Mouse (Mus musculus) splenic B cell, adult 2 months (primary cell): ENCODE results near the gene Timm17b.
"Not testable (repeated sequence)": the region's sequence is repeated elsewhere in the genome, so short reads cannot be mapped to it uniquely, and the experiment has no call there.

Source experiments
- DNase-seq: peaks from one replicate; pipeline ENCODE4 v3.0.0-alpha.2; 2011; ENCODE audit warnings: low read depth, low spot score
- H3K27me3 ChIP-seq: 2 replicates; pipeline ENCODE4 v1.6.1; 2012; ENCODE audit warnings: mild to moderate bottlenecking, low read length, moderate library complexity, mixed read lengths; ENCODE audit not compliant: control insufficient read depth, poor library complexity, insufficient read depth, severe bottlenecking
- H3K36me3 ChIP-seq: 2 replicates; pipeline ENCODE4 v1.6.1; 2012; ENCODE audit warnings: mild to moderate bottlenecking, low read length, moderate library complexity, mixed read lengths; ENCODE audit not compliant: control insufficient read depth, poor library complexity, insufficient read depth, severe bottlenecking

Timm17b gene

DNA sequence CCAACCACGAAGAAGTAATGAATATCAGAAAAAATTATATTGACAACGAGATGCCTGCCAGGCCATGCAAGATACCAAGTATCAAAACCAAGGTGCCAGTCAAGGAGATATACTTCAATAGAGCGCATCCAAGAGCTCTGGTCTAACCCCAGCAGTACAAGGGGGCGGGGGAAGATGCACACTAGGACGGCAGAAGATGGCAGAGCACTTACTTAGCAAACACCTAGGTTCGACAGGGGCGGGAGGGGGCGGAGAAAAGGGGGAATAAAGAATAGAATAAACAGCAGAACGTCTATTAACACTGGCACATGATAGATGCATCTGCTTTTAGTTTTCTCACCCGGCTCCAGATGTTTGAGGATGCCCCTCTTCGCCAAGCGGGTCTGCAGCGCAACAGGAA lies 946 bp upstream of the Timm17b start:
- peak; percentile 75 for DNase-seq
- Histone ChIP-seq H3K27me3 (no peaks in the 10 kb centered on the region), H3K36me3 (peaks cover 9% of the 10 kb centered on the region; the same call in 1 of the 2 replicates)

GRCm38 (mm10) chrX:7904441-7904840 lies 5.3 kb downstream of the Timm17b start:
- Histone ChIP-seq H3K27me3 (no peaks in the 10 kb centered on the region), H3K36me3 (0 out of 2 replicates have a peak, but pooled peaks cover 2% of the 10 kb centered on the region)
- DNase-seq = no peak

- Histone ChIP-seq H3K36me3 (0 out of 2 replicates have a peak, but pooled peaks cover 2% of the 10 kb centered on the region), H3K27me3 (no peaks in the 10 kb centered on the region)
- DNase-seq = no peak
Measured at GRCm38 (mm10) chrX:7907735-7908134, 8.6 kb downstream of the Timm17b start, which contains the start of gene Gm10491. Gene Gm10491 (minus strand): TSS chrX:7907835.

- H3K36me3 ChIP-seq, H3K27me3 ChIP-seq, DNase-seq: not testable (repeated sequence)
Measured at GRCm38 (mm10) chrX:7909242-7909641, 10.1 kb downstream of the Timm17b start, which contains the start of gene Gm10490. Gene Gm10490 (plus strand): TSS chrX:7909542.

DNA sequence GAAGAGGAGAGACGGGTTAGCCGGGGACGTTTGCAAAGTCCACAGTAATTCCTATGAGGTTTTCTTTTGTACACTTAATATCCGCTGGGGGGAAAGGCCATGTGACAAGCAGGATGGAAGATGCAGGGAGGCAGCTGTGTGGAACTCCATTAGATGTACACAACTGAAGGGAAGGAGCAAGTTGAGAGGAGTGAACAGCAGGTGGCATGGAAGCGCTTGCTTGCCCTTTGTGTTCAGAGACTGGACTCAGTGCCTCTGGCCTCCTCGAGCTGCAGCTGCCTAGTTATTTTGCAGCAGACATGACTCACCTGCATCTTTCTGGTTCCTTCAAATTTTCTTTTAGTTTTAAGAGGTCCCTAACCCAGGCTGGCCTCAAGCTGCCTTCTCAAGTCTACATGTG lies 11.3 kb downstream of the Timm17b start:
- no peak for DNase-seq
- Histone ChIP-seq H3K27me3 (no peaks in the 10 kb centered on the region), H3K36me3 (no peaks in the 10 kb centered on the region)

DNA sequence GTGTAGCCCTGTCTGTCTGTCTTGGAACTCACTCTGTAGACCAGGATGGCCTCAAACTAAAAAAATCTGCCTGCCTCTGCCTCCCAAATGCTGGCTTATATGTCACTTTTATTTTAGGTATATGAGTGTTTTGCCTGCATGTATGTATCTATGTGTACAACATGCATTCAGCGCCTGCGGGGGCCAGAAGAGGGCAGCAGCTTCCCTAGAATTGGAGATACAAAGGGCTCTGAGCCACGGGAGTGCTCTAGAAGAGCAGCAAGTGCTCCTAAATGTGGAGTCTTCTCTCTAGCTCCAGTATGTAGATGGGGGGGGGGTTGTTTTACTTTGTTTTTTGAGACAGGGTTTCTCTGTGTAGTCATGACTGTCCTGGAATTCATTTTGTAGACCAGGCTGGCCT lies 16.5 kb downstream of the Timm17b start:
- DNase-seq, H3K27me3 ChIP-seq, H3K36me3 ChIP-seq: not testable (repeated sequence)

DNA sequence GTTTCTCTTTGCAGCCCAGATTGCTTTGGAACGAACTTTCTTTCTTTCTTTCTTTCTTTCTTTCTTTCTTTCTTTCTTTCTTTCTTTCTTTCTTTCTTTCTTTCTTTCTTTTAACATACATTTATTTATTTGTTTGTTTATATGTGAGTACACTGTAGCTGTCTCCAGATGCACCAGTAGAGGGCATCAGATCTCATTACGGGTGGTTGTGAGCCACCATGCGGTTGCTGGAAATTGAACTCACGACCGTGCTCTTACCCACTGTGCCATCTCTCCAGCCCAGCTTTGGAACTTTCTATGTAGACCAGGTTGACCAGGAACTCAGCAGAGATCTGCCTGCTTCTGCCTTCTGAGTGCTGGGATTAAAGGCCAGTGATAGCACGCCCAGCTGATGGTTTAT lies 18.8 kb downstream of the Timm17b start:
- not testable (repeated sequence) for DNase-seq, H3K27me3 ChIP-seq, H3K36me3 ChIP-seq

DNA sequence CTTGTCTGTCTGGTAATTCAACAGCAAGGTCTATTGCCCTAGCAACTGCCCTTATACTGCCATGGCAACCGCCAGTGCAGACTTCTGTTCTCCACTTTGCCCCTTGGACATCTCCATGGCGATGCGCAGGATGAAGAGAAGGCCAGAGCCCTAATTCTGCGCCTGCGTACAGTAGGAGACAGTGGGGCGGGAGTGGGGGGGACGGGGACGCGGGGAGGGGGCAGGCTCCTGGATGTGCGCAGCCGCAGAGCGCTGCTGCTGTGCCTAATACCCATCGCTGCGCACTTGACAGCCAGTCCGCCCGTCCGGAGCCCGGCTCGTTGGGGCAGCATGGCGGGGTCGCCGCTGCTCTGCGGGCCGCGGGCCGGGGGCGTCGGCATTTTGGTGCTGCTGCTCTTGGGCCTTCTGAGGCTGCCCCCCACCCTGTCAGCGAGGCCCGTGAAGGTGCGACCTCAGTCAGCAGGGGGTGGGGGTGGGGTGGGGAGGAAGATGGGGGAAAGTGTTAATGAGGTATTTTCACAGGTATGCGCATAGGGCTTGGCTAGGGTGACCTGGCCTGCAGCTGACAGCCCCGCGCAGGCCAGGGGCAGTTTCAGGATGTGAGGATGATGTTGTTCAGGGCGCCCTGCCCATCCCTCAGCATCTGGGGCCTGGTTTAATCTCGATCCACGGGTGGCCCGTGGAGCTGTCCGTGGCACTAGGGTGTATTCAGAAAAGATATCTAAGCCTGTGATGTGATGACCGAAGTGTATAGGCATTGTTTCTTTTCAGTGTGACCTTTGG lies 20.6 kb downstream of the Timm17b start, which contains the start of gene Pcsk1n:
Pcsk1n (plus strand) TSS at position 222 of the 783 bp plus-strand sequence.
- no peaks in the 10 kb centered on the region for H3K36me3 ChIP-seq
- no peaks in the 10 kb centered on the region for H3K27me3 ChIP-seq
- no peak for DNase-seq

DNA sequence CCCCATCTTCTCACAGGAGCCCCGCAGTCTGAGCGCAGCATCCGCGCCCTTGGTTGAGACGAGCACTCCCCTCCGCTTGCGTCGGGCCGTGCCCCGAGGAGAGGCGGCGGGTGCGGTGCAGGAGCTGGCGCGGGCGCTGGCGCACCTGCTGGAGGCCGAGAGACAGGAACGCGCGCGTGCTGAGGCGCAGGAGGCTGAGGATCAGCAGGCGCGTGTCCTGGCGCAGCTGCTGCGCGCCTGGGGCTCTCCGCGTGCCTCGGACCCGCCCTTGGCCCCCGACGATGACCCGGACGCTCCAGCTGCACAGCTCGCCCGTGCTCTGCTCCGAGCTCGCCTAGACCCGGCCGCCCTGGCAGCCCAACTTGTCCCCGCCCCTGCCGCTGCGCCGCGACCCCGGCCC lies 22.9 kb downstream of the Timm17b start:
- no peak for DNase-seq
- Histone ChIP-seq H3K36me3 (no peaks in the 10 kb centered on the region), H3K27me3 (no peaks in the 10 kb centered on the region)

GRCm38 (mm10) chrX:7926266-7926665 lies 27.1 kb downstream of the Timm17b start:
- no peaks in the 10 kb centered on the region for H3K27me3 ChIP-seq
- no peaks in the 10 kb centered on the region for H3K36me3 ChIP-seq
- DNase-seq = no peak

GRCm38 (mm10) chrX:7927116-7927515 lies 28.0 kb downstream of the Timm17b start:
- Histone ChIP-seq H3K36me3 (no peaks in the 10 kb centered on the region), H3K27me3 (no peaks in the 10 kb centered on the region)
- no peak for DNase-seq

GRCm38 (mm10) chrX:7928270-7928790 lies 29.2 kb downstream of the Timm17b start, which contains the start of gene Eras:
Gene Eras (minus strand): TSS chrX:7928607.
- H3K36me3 ChIP-seq = no peaks in the 10 kb centered on the region
- no peak for DNase-seq
- H3K27me3 ChIP-seq = no peaks in the 10 kb centered on the region

DNA sequence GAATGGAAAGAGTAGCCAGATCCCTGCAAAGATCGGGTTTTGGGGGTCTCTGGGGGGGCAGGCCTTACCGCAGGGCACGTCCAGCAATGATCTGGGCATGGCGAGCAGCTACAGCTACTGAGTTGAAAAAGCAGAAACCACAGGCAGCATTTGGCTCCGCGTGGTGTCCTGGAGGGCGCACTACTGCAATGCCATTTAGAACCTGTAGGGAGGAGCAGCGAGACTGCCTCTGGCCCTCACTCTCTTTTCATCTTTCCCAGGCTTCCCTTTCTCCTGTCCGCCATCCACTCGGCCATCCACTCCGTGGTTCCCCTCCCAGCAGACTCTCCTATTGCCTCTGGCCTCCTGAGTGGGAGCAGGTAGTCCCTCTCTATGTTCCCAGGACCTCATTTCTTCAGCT lies 37.7 kb downstream of the Timm17b start:
- Histone ChIP-seq H3K27me3 (no peaks in the 10 kb centered on the region), H3K36me3 (no peaks in the 10 kb centered on the region; the same call in 1 of the 2 replicates)
- no peak for DNase-seq

DNA sequence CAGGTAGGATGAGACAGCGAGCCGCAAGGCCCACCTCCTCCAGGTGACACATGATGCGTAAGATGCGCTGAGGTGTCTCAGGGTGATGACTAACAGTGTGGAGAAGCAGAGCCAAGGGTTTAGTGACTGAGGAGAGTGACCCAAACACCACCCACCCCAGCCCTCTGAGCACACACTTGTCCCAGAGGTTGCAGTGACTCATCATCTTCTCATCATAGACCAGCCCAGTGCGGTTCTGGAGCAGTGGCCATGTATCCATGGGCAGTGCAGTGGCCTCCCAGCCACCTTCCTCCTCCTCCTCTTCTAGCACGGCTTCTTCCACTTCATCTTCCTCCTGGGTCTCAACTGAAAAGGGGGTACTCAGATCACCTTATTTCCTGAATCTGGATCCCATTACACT lies 38.5 kb downstream of the Timm17b start:
- no peak for DNase-seq
- Histone ChIP-seq H3K27me3 (no peaks in the 10 kb centered on the region), H3K36me3 (no peaks in the 10 kb centered on the region; the same call in 1 of the 2 replicates)

- Histone ChIP-seq H3K27me3 (no peaks in the 10 kb centered on the region), H3K36me3 (no peaks in the 10 kb centered on the region)
- no peak for DNase-seq
Measured at GRCm38 (mm10) chrX:7945618-7946017, 46.5 kb downstream of the Timm17b start.
